ENCODE assay signal across 9 mouse cellular contexts in genomic region chr14:54443712-54444618, GRCm38 (mm10). TPM values are rescaled to one million over a fixed set of nuclear protein-coding genes. Genes with fewer than 3 reads are reported as not detected.
DNase-seq lines count a peak whose midpoint lies in the region; ATAC-seq and TF ChIP-seq lines count a peak whose summit lies in the region.
"Had no signal": no experiment of that assay in that cellular context is flagged by ENCODE, and none has a peak within 500 bp of the region (broad histone marks: within the 10 kb centered on the region; RNA-seq: fewer than 3 reads in every experiment).

No protein-coding gene starts in this region.

- H3K36me3 ChIP-seq in midbrain, embryonic 16.5 days (ENCODE audit: control insufficient read depth, insufficient read depth, low read length), result no peaks in the 10 kb centered on the region
- peaks cover 18% of the 10 kb centered on the region for H3K36me3 ChIP-seq in midbrain, embryonic 13.5 days
- no peaks in the 10 kb centered on the region for H3K36me3 ChIP-seq in forebrain, postnatal 0 days (ENCODE audit: insufficient read depth)
- peaks cover 13% of the 10 kb centered on the region for H3K36me3 ChIP-seq in intestine, embryonic 16.5 days (ENCODE audit: control insufficient read depth, insufficient read depth, low read length)
- peaks cover 18% of the 10 kb centered on the region for H3K36me3 ChIP-seq in stomach, embryonic 15.5 days

- H3K27me3 ChIP-seq in midbrain, embryonic 16.5 days (ENCODE audit: control insufficient read depth, insufficient read depth, low read depth, low read length), result no peaks in the 10 kb centered on the region
- no peaks in the 10 kb centered on the region for H3K27me3 ChIP-seq in midbrain, embryonic 13.5 days
- no peaks in the 10 kb centered on the region for H3K27me3 ChIP-seq in forebrain, postnatal 0 days (ENCODE audit: insufficient read depth, low read length)
- no peaks in the 10 kb centered on the region for H3K27me3 ChIP-seq in intestine, embryonic 16.5 days (replicated peaks; ENCODE audit: control insufficient read depth, insufficient read depth, low read length)
- no peaks in the 10 kb centered on the region for H3K27me3 ChIP-seq in stomach, embryonic 15.5 days (replicated peaks)

- no peak for ATAC-seq in midbrain, embryonic 16.5 days
- no peak for ATAC-seq in midbrain, embryonic 13.5 days
- peak; percentile 18; the same call in 1 of the 2 replicates for ATAC-seq in forebrain, postnatal 0 days
- peak; percentile 62 for ATAC-seq in intestine, embryonic 16.5 days
- ATAC-seq in stomach, embryonic 15.5 days (ENCODE audit: insufficient read depth, low FRiP score, low read depth), result peak; percentile 15; the same call in 1 of the 2 replicates
- no peak for ATAC-seq in activated CD4-positive, CD25-positive, alpha-beta regulatory T cell, adult 4 months

- 65% methylated on average over 15 of the region's 15 CpGs for WGBS in midbrain, embryonic 16.5 days
- WGBS in midbrain, embryonic 13.5 days, result 69% methylated on average over 15 of the region's 15 CpGs
- 65% methylated on average over 15 of the region's 15 CpGs for WGBS in forebrain, postnatal 0 days
- WGBS in intestine, embryonic 16.5 days, result 59% methylated on average over 15 of the region's 15 CpGs
- 65% methylated on average over 15 of the region's 15 CpGs for WGBS in stomach, embryonic 15.5 days

- H3K9me3 ChIP-seq in midbrain, embryonic 16.5 days (replicated peaks; ENCODE audit: control insufficient read depth, low read length, poor library complexity, severe bottlenecking), result no peaks in the 10 kb centered on the region
- no peaks in the 10 kb centered on the region for H3K9me3 ChIP-seq in midbrain, embryonic 13.5 days
- H3K9me3 ChIP-seq in forebrain, postnatal 0 days (ENCODE audit: low read length), result no peaks in the 10 kb centered on the region
- no peaks in the 10 kb centered on the region for H3K9me3 ChIP-seq in intestine, embryonic 16.5 days (ENCODE audit: control insufficient read depth, low read length)
- H3K9me3 ChIP-seq in stomach, embryonic 15.5 days, result no peaks in the 10 kb centered on the region

- H3K4me1 ChIP-seq in midbrain, embryonic 16.5 days (ENCODE audit: control insufficient read depth, insufficient read depth, low read length), result peaks cover 5% of the 10 kb centered on the region; the same call in 1 of the 2 replicates
- H3K4me1 ChIP-seq in midbrain, embryonic 13.5 days (replicated peaks), result 0 out of 2 replicates have a peak, but pooled peaks cover 3% of the 10 kb centered on the region
- H3K4me1 ChIP-seq in forebrain, postnatal 0 days (ENCODE audit: insufficient read depth), result no peaks in the 10 kb centered on the region
- peaks cover 14% of the 10 kb centered on the region; the same call in 1 of the 2 replicates for H3K4me1 ChIP-seq in intestine, embryonic 16.5 days (ENCODE audit: control insufficient read depth, insufficient read depth, low read length)
- peaks cover 11% of the 10 kb centered on the region; the same call in 1 of the 2 replicates for H3K4me1 ChIP-seq in stomach, embryonic 15.5 days

- H3K4me2 ChIP-seq in midbrain, embryonic 16.5 days (ENCODE audit: low read length), result no peak overlapping the region
- H3K4me2 ChIP-seq in midbrain, embryonic 13.5 days (replicated peaks), result no peak overlapping the region
- H3K4me2 ChIP-seq in forebrain, postnatal 0 days (ENCODE audit: low read depth), result no peak overlapping the region
- no peak overlapping the region for H3K4me2 ChIP-seq in intestine, embryonic 16.5 days (ENCODE audit: low read depth, low read length)
- H3K4me2 ChIP-seq in stomach, embryonic 15.5 days, result no peak overlapping the region

- no peak for DNase-seq in forebrain, postnatal 0 days
- DNase-seq in left cerebral cortex, adult 8-10 months (ENCODE audit: low spot score in 2 of 2), result no peak
- DNase-seq in left cerebral cortex, adult 11 months (ENCODE audit: low spot score), result no peak

- no peak for TF ChIP-seq CTCF in forebrain, postnatal 0 days (IDR thresholded peaks at IDR 0.05; ENCODE audit: low read depth)

- peak overlapping the region; percentile 22; the same call in 1 of the 2 replicates for H3K27ac ChIP-seq in midbrain, embryonic 16.5 days (ENCODE audit: low read length)
- H3K27ac ChIP-seq in midbrain, embryonic 13.5 days, result no peak overlapping the region
- peak overlapping the region; percentile 64 for H3K27ac ChIP-seq in forebrain, postnatal 0 days (ENCODE audit: low read depth, low read length)
- peak overlapping the region; percentile 87 for H3K27ac ChIP-seq in intestine, embryonic 16.5 days (ENCODE audit: low read length)
- peak overlapping the region; percentile 90 for H3K27ac ChIP-seq in stomach, embryonic 15.5 days
- H3K27ac ChIP-seq: liver, embryonic 14.5 days had no signal

- H3K4me3 ChIP-seq in midbrain, embryonic 16.5 days (ENCODE audit: low read depth, low read length), result no peak overlapping the region
- H3K4me3 ChIP-seq in midbrain, embryonic 13.5 days (replicated peaks), result no peak overlapping the region
- H3K4me3 ChIP-seq in forebrain, postnatal 0 days (ENCODE audit: low read depth, low read length), result no peak overlapping the region
- H3K4me3 ChIP-seq in intestine, embryonic 16.5 days (ENCODE audit: low read length), result no peak overlapping the region
- no peak overlapping the region for H3K4me3 ChIP-seq in stomach, embryonic 15.5 days (replicated peaks)

- no peak overlapping the region for H3K9ac ChIP-seq in midbrain, embryonic 16.5 days (ENCODE audit: low read depth, low read length)
- H3K9ac ChIP-seq in midbrain, embryonic 13.5 days (replicated peaks), result no peak overlapping the region
- H3K9ac ChIP-seq in forebrain, postnatal 0 days, result no peak overlapping the region
- 0 out of 2 replicates have a peak overlapping the region, but pooled peaks have one; percentile 24 for H3K9ac ChIP-seq in intestine, embryonic 16.5 days (ENCODE audit: low read depth, low read length)
- no peak overlapping the region for H3K9ac ChIP-seq in stomach, embryonic 15.5 days
- H3K9ac ChIP-seq: liver, embryonic 14.5 days had no signal

RNA-seq across cellular contexts. Expression of gene Mmp14, which starts 12.6 kb away (rescaled TPM):
- 43.5 and 43.9 TPM in 2 replicates for polyA plus RNA-seq in midbrain, embryonic 16.5 days (2015; fragmentation: Nextera tagmentation; extraction: Ambion mirVana)
- 50.1 and 55.9 TPM in 2 replicates for polyA plus RNA-seq in midbrain, embryonic 13.5 days (2015; fragmentation: Nextera tagmentation; extraction: Ambion mirVana)
- 29.0 and 40.7 TPM in 2 replicates for total RNA-seq in forebrain, postnatal 0 days (2014; rRNA removed)
- 32.5 and 39.1 TPM in 2 replicates for polyA plus RNA-seq in forebrain, postnatal 0 days (2015; fragmentation: Nextera tagmentation; extraction: Ambion mirVana)
- 89.7 and 90.7 TPM in 2 replicates for polyA plus RNA-seq in intestine, embryonic 16.5 days (2015; fragmentation: Nextera tagmentation; extraction: Ambion mirVana)
- polyA plus RNA-seq in stomach, embryonic 15.5 days (2015; fragmentation: Nextera tagmentation; extraction: Ambion mirVana), result 126 and 139 TPM in 2 replicates
- total RNA-seq in left cerebral cortex, adult 8-10 months (2022), result 10 to 100 TPM in 3 of 4 experiments, 1 to 10 TPM in 1; 8.7 to 14.8 (median 11.9) TPM
- polyA plus RNA-seq in activated CD4-positive, CD25-positive, alpha-beta regulatory T cell, adult 4 months (2017; shearing (Covaris generic)), result under 1 TPM; 0.24 to 0.25 TPM

RNA-seq across cellular contexts. Expression of gene Mrpl52, which starts 17.3 kb away (rescaled TPM):
- 247 and 252 TPM in 2 replicates for polyA plus RNA-seq in midbrain, embryonic 16.5 days (2015; fragmentation: Nextera tagmentation; extraction: Ambion mirVana)
- polyA plus RNA-seq in midbrain, embryonic 13.5 days (2015; fragmentation: Nextera tagmentation; extraction: Ambion mirVana), result 278 and 280 TPM in 2 replicates
- total RNA-seq in forebrain, postnatal 0 days (2014; rRNA removed), result 151 and 217 TPM in 2 replicates
- 277 and 336 TPM in 2 replicates for polyA plus RNA-seq in forebrain, postnatal 0 days (2015; fragmentation: Nextera tagmentation; extraction: Ambion mirVana)
- polyA plus RNA-seq in intestine, embryonic 16.5 days (2015; fragmentation: Nextera tagmentation; extraction: Ambion mirVana), result 249 and 267 TPM in 2 replicates
- polyA plus RNA-seq in stomach, embryonic 15.5 days (2015; fragmentation: Nextera tagmentation; extraction: Ambion mirVana), result 273 and 275 TPM in 2 replicates
- total RNA-seq in left cerebral cortex, adult 8-10 months (2022), result 100 to 1,000 TPM in 2 of 4 experiments, 10 to 100 TPM in 2; 71.6 to 109 (median 87.4) TPM
- 100 to 1,000 TPM; 315 to 319 TPM for polyA plus RNA-seq in activated CD4-positive, CD25-positive, alpha-beta regulatory T cell, adult 4 months (2017; shearing (Covaris generic))

RNA-seq across cellular contexts. Expression of gene Lrp10, which starts 20.0 kb away (rescaled TPM):
- polyA plus RNA-seq in midbrain, embryonic 16.5 days (2015; fragmentation: Nextera tagmentation; extraction: Ambion mirVana), result 26.9 and 28.2 TPM in 2 replicates
- 22.3 and 27.5 TPM in 2 replicates for polyA plus RNA-seq in midbrain, embryonic 13.5 days (2015; fragmentation: Nextera tagmentation; extraction: Ambion mirVana)
- total RNA-seq in forebrain, postnatal 0 days (2014; rRNA removed), result 39.6 and 45.8 TPM in 2 replicates
- 38.0 and 38.5 TPM in 2 replicates for polyA plus RNA-seq in forebrain, postnatal 0 days (2015; fragmentation: Nextera tagmentation; extraction: Ambion mirVana)
- 53.4 and 65.3 TPM in 2 replicates for polyA plus RNA-seq in intestine, embryonic 16.5 days (2015; fragmentation: Nextera tagmentation; extraction: Ambion mirVana)
- 49.6 and 51.9 TPM in 2 replicates for polyA plus RNA-seq in stomach, embryonic 15.5 days (2015; fragmentation: Nextera tagmentation; extraction: Ambion mirVana)
- 10 to 100 TPM; 24.1 to 27.4 (median 25.8) TPM for total RNA-seq in left cerebral cortex, adult 8-10 months (2022)
- 10 to 100 TPM; 57.4 to 62.2 TPM for polyA plus RNA-seq in activated CD4-positive, CD25-positive, alpha-beta regulatory T cell, adult 4 months (2017; shearing (Covaris generic))

RNA-seq across cellular contexts. Expression of gene Slc7a7, which starts 26.4 kb away (rescaled TPM):
- 4.3 and 4.9 TPM in 2 replicates for polyA plus RNA-seq in midbrain, embryonic 16.5 days (2015; fragmentation: Nextera tagmentation; extraction: Ambion mirVana)
- polyA plus RNA-seq in midbrain, embryonic 13.5 days (2015; fragmentation: Nextera tagmentation; extraction: Ambion mirVana), result 5.3 and 5.9 TPM in 2 replicates
- total RNA-seq in forebrain, postnatal 0 days (2014; rRNA removed), result 2.2 and 3.4 TPM in 2 replicates
- 2.8 and 3.2 TPM in 2 replicates for polyA plus RNA-seq in forebrain, postnatal 0 days (2015; fragmentation: Nextera tagmentation; extraction: Ambion mirVana)
- 93.8 and 111 TPM in 2 replicates for polyA plus RNA-seq in intestine, embryonic 16.5 days (2015; fragmentation: Nextera tagmentation; extraction: Ambion mirVana)
- polyA plus RNA-seq in stomach, embryonic 15.5 days (2015; fragmentation: Nextera tagmentation; extraction: Ambion mirVana), result 17.0 and 19.9 TPM in 2 replicates
- total RNA-seq in left cerebral cortex, adult 8-10 months (2022), result 1 to 10 TPM; 1.1 to 7.5 (median 3.4) TPM
- 1 to 10 TPM in 1 of 2 experiments, under 1 TPM in 1; 0.54 to 1.1 TPM for polyA plus RNA-seq in activated CD4-positive, CD25-positive, alpha-beta regulatory T cell, adult 4 months (2017; shearing (Covaris generic))

RNA-seq across cellular contexts. Expression of gene Rem2, which starts 31.9 kb away (rescaled TPM):
- polyA plus RNA-seq in midbrain, embryonic 16.5 days (2015; fragmentation: Nextera tagmentation; extraction: Ambion mirVana), result 46.0 and 48.9 TPM in 2 replicates
- polyA plus RNA-seq in midbrain, embryonic 13.5 days (2015; fragmentation: Nextera tagmentation; extraction: Ambion mirVana), result 44.3 and 52.3 TPM in 2 replicates
- total RNA-seq in forebrain, postnatal 0 days (2014; rRNA removed), result 25.5 and 31.0 TPM in 2 replicates
- 22.5 and 28.0 TPM in 2 replicates for polyA plus RNA-seq in forebrain, postnatal 0 days (2015; fragmentation: Nextera tagmentation; extraction: Ambion mirVana)
- polyA plus RNA-seq in intestine, embryonic 16.5 days (2015; fragmentation: Nextera tagmentation; extraction: Ambion mirVana), result 1.2 and 1.6 TPM in 2 replicates
- 1.6 and 2.3 TPM in 2 replicates for polyA plus RNA-seq in stomach, embryonic 15.5 days (2015; fragmentation: Nextera tagmentation; extraction: Ambion mirVana)
- total RNA-seq in left cerebral cortex, adult 8-10 months (2022), result 10 to 100 TPM; 11.7 to 18.2 (median 13.6) TPM
- under 1 TPM; 0.57 TPM for polyA plus RNA-seq in activated CD4-positive, CD25-positive, alpha-beta regulatory T cell, adult 4 months (2017; shearing (Covaris generic))

Comparison
In these comparisons a context has a peak if more than half of its experiments do, and no peak if none do; other contexts are left out.
1. ATAC-seq: peak in forebrain, postnatal 0 days (single experiment), intestine, embryonic 16.5 days (single experiment) and stomach, embryonic 15.5 days (single experiment); none in midbrain, embryonic 16.5 days (single experiment), midbrain, embryonic 13.5 days (single experiment) and activated CD4-positive, CD25-positive, alpha-beta regulatory T cell, adult 4 months (single experiment).
2. RNA of gene Mmp14, which starts 12.6 kb away (polyA plus RNA-seq): 126 to 139 TPM in stomach, embryonic 15.5 days, 89.7 to 90.7 TPM in intestine, embryonic 16.5 days, 50.1 to 55.9 TPM in midbrain, embryonic 13.5 days, 43.5 to 43.9 TPM in midbrain, embryonic 16.5 days and 32.5 to 39.1 TPM in forebrain, postnatal 0 days; 0.24 to 0.25 TPM in activated CD4-positive, CD25-positive, alpha-beta regulatory T cell, adult 4 months; every median in the first group is over 10 times any median in the second.